Mouse (Mus musculus) CH12.LX (cell line): Measurements from ENCODE around the gene Tent4b. TPM values are rescaled to one million over a fixed set of nuclear protein-coding genes. Genes with fewer than 3 reads are reported as not detected.

ENCODE experiments used
- DNase-seq: peaks from one replicate; pipeline ENCODE4 v3.0.0-alpha.2; 2013; ENCODE audit errors: extremely low read depth
- H3K27ac ChIP-seq: 2 replicates; pipeline ENCODE4 v1.5.1; 2012; ENCODE audit warnings: low read depth, mild to moderate bottlenecking, control low read depth, moderate library complexity; ENCODE audit not compliant: insufficient read depth
- H3K27me3 ChIP-seq: replicated peaks from 2 replicates; pipeline ENCODE3; 2012; ENCODE audit warnings: inconsistent platforms
- H3K36me3 ChIP-seq, 2 experiments: replicated peaks in 1 of 2; 2 replicates each; pipeline versions ENCODE3 to v1.6.1; 2012; ENCODE audit warnings: inconsistent platforms in 1 of 2, low read length in 1 of 2, mild to moderate bottlenecking in 1 of 2, mixed read lengths in 1 of 2, moderate library complexity in 1 of 2; ENCODE audit not compliant: control insufficient read depth in 1 of 2, insufficient read depth in 1 of 2
- H3K4me1 ChIP-seq, 2 experiments: 2 replicates each; pipeline ENCODE4 v1.6.1; 2012; ENCODE audit warnings: inconsistent platforms in 1 of 2, moderate library complexity in 1 of 2; ENCODE audit not compliant: insufficient read depth in 2 of 2, control insufficient read depth in 1 of 2
- H3K4me2 ChIP-seq: 2 replicates; pipeline ENCODE4 v1.6.1; 2012; ENCODE audit warnings: low read depth, mild to moderate bottlenecking, control low read depth; ENCODE audit not compliant: poor library complexity, insufficient read depth, severe bottlenecking
- H3K4me3 ChIP-seq, 3 experiments: fragments of 150-350 bp in 1 of 3; sonication (generic) in 1 of 3; replicated peaks in 1 of 3; 2 replicates each; pipeline versions ENCODE3 to v1.5.1; 2011 to 2012; ENCODE audit warnings: low read depth in 2 of 3, low read length in 2 of 3, mild to moderate bottlenecking in 2 of 3, moderate library complexity in 2 of 3, control low read depth in 1 of 3, improper control_type of control experiment in 1 of 3, inconsistent platforms in 1 of 3, mixed read lengths in 1 of 3; ENCODE audit not compliant: poor library complexity in 1 of 3
- H3K79me2 ChIP-seq: replicated peaks from 2 replicates; pipeline ENCODE4 v1.6.1; 2012; ENCODE audit warnings: mild to moderate bottlenecking, moderate library complexity; ENCODE audit not compliant: control insufficient read depth, poor library complexity, insufficient read depth, severe bottlenecking; ENCODE audit errors: extremely low read depth
- H3K9ac ChIP-seq: 2 replicates; pipeline ENCODE4 v1.6.1; 2012; ENCODE audit warnings: low read depth, mild to moderate bottlenecking, control low read depth, moderate library complexity; ENCODE audit not compliant: insufficient read depth
- H3K9me3 ChIP-seq: replicated peaks from 2 replicates; pipeline ENCODE3; 2012; ENCODE audit warnings: low read length, inconsistent platforms, mixed read lengths
- CHD2 ChIP-seq: IDR thresholded peaks from 2 replicates; pipeline ENCODE4 v1.6.1; 2011; ENCODE audit warnings: low read length, improper control_type of control experiment
- E2F4 ChIP-seq: IDR thresholded peaks from 2 replicates; pipeline ENCODE4 v1.6.1; 2011; ENCODE audit warnings: low read depth, low read length, improper control_type of control experiment; ENCODE audit not compliant: insufficient replicate concordance
- ELF1 ChIP-seq: IDR thresholded peaks from 2 replicates; pipeline ENCODE4 v1.6.1; 2014; ENCODE audit warnings: low read depth, mild to moderate bottlenecking, inconsistent platforms, low read length, improper control_type of control experiment
- EP300 ChIP-seq: IDR thresholded peaks from 2 replicates; pipeline ENCODE4 v1.6.1; 2011; ENCODE audit warnings: low read length, improper control_type of control experiment
- ETS1 ChIP-seq: conservative IDR thresholded peaks from 2 replicates; pipeline ENCODE4 v1.6.1; 2012; ENCODE audit warnings: low read depth, mild to moderate bottlenecking, inconsistent platforms, low read length, improper control_type of control experiment, moderate library complexity
- GABPA ChIP-seq: IDR thresholded peaks from 2 replicates; pipeline ENCODE4 v1.6.1; 2012; ENCODE audit warnings: low read depth, low read length, improper control_type of control experiment, inconsistent platforms; ENCODE audit not compliant: insufficient replicate concordance
- JUND ChIP-seq: conservative IDR thresholded peaks from 2 replicates; pipeline ENCODE4 v1.6.1; 2011; ENCODE audit warnings: low read depth, low read length, improper control_type of control experiment
- MAFK ChIP-seq: IDR thresholded peaks from 2 replicates; pipeline ENCODE4 v1.6.1; 2011; ENCODE audit warnings: low read length, improper control_type of control experiment; ENCODE audit not compliant: insufficient replicate concordance
- MAX ChIP-seq: IDR thresholded peaks from 2 replicates; pipeline ENCODE4 v1.6.1; 2011; ENCODE audit warnings: low read length, improper control_type of control experiment
- MAZ ChIP-seq: IDR thresholded peaks from 2 replicates; pipeline ENCODE4 v1.6.1; 2012; ENCODE audit warnings: low read depth, mild to moderate bottlenecking, inconsistent platforms, low read length, improper control_type of control experiment, moderate library complexity
- MEF2A ChIP-seq: IDR thresholded peaks from 2 replicates; pipeline ENCODE4 v1.6.1; 2014; ENCODE audit warnings: low read depth, mild to moderate bottlenecking, inconsistent platforms, low read length, improper control_type of control experiment, borderline replicate concordance
- MYC ChIP-seq: IDR thresholded peaks from 2 replicates; pipeline ENCODE4 v1.6.1; 2011; ENCODE audit warnings: low read depth, mild to moderate bottlenecking, improper control_type of control experiment, low read length
- NRF1 ChIP-seq: IDR thresholded peaks from 2 replicates; pipeline ENCODE4 v1.6.1; 2014; ENCODE audit warnings: low read depth, mild to moderate bottlenecking, inconsistent platforms, low read length, improper control_type of control experiment, moderate library complexity
- POLR2A ChIP-seq: IDR thresholded peaks from 2 replicates; pipeline ENCODE4 v1.6.1; 2011; ENCODE audit warnings: low read depth, mild to moderate bottlenecking, improper control_type of control experiment, low read length
- SIN3A ChIP-seq: IDR thresholded peaks from 2 replicates; pipeline ENCODE4 v1.6.1; 2012; ENCODE audit warnings: low read length, improper control_type of control experiment, inconsistent platforms
- UBTF ChIP-seq: IDR thresholded peaks from 2 replicates; pipeline ENCODE4 v1.6.1; 2012; ENCODE audit warnings: low read depth, mild to moderate bottlenecking, inconsistent platforms, low read length, improper control_type of control experiment, moderate library complexity
- USF1 ChIP-seq: IDR thresholded peaks from 2 replicates; pipeline ENCODE4 v1.6.1; 2014; ENCODE audit warnings: low read depth, mild to moderate bottlenecking, inconsistent platforms, low read length, improper control_type of control experiment
- USF2 ChIP-seq: conservative IDR thresholded peaks from 2 replicates; pipeline ENCODE4 v1.6.1; 2011; ENCODE audit warnings: low read depth, low read length, improper control_type of control experiment
- ZMIZ1 ChIP-seq: IDR thresholded peaks from 2 replicates; pipeline ENCODE4 v1.6.1; 2012; ENCODE audit warnings: low read depth, mild to moderate bottlenecking, inconsistent platforms, low read length, improper control_type of control experiment
- ZNF384 ChIP-seq: IDR thresholded peaks from 2 replicates; pipeline ENCODE4 v1.6.1; 2012; ENCODE audit warnings: low read depth, low read length, improper control_type of control experiment, inconsistent platforms
- dilution Hi-C: fragments of 300-500 bp; cut with MboI; formaldehyde crosslinking; loops from 2 replicates; pipeline ENCODE4 v1.14.3; 2020; ENCODE audit warnings: low sequenced_read_pairs; ENCODE audit not compliant: extremely low pct_unique_long_range_greater_than_20kb, extremely low pct_ligation_motif_present
- in situ Hi-C: fragments of 300-500 bp; cut with MboI; formaldehyde crosslinking; loops from 3 replicates; pipeline ENCODE4 v1.14.3; 2019; ENCODE audit warnings: low sequenced_read_pairs, low pct_ligation_motif_present, low pct_unique_long_range_greater_than_20kb, mixed read lengths
- polyA plus RNA-seq: library from polyadenylated mRNA; unstranded; fragments of >175 nt; gene quantifications from 2 replicates; pipeline ENCODE4 v1.2.1, GENCODE M21; 2012; ENCODE audit warnings: low read depth; ENCODE audit not compliant: insufficient read length
- total RNA-seq, 2 experiments: library from RNA; depleted of rRNA; stranded (reverse); fragments of 300-350 nt in 1 of 2; fragments of >200 nt in 1 of 2; gene quantifications; 2 replicates each; pipeline ENCODE4 v1.2.3; 2012 to 2014

Gene Tent4b
- total and polyA plus RNA-seq, 3 experiments = 20.1 to 37.8 (median 27.9) TPM

GRCm38 (mm10) chr8:88294977-88295376 lies 96.0 kb downstream of the Tent4b start:
- in situ Hi-C loops (no loop called here), dilution Hi-C loops (no loop called here)
- H3K9me3 ChIP-seq = no peaks in the 10 kb centered on the region
- no peak overlapping the region for H3K9ac ChIP-seq
- H3K4me2 ChIP-seq = peak overlapping the region; percentile 41; the same call in 1 of the 2 replicates
- peak overlapping the region in 2 of 3 experiments; percentile 60 to 64 for H3K4me3 ChIP-seq
- H3K4me1 ChIP-seq = peaks cover 29 to 96% of the 10 kb centered on the region in 2 experiments
- no peak for TF ChIP-seq MAFK
- no peak for TF ChIP-seq ZNF384
- TF ChIP-seq EP300 = no peak
- TF ChIP-seq CHD2 = no peak
- TF ChIP-seq ETS1 = no peak
- no peak for TF ChIP-seq MYC
- TF ChIP-seq GABPA = no peak
- no peak for TF ChIP-seq ZMIZ1
- no peak for TF ChIP-seq E2F4
- no peak for TF ChIP-seq MAZ
- no peak for TF ChIP-seq UBTF
- TF ChIP-seq JUND = no peak
- no peak for TF ChIP-seq MEF2A
- TF ChIP-seq SIN3A = no peak
- TF ChIP-seq ELF1 = no peak
- TF ChIP-seq USF2 = no peak
- TF ChIP-seq NRF1 = no peak
- TF ChIP-seq USF1 = no peak
- TF ChIP-seq POLR2A = no peak
- no peak overlapping the region for H3K27ac ChIP-seq
- 0 out of 2 replicates have a peak, but pooled peaks cover 4% of the 10 kb centered on the region for H3K79me2 ChIP-seq
- H3K27me3 ChIP-seq = no peaks in the 10 kb centered on the region
- no peak for DNase-seq
- peaks cover 23 to 61% of the 10 kb centered on the region in 2 experiments for H3K36me3 ChIP-seq

GRCm38 (mm10) chr8:88297976-88298732 lies 99.1 kb downstream of the Tent4b start:
- H3K9me3 ChIP-seq = no peaks in the 10 kb centered on the region
- in situ Hi-C loops (no loop called here), dilution Hi-C loops (no loop called here)
- H3K36me3 ChIP-seq = peaks cover 41 to 78% of the 10 kb centered on the region in 2 experiments
- peak; percentile 57 for DNase-seq
- H3K4me2 ChIP-seq = no peak overlapping the region
- H3K79me2 ChIP-seq = 0 out of 2 replicates have a peak, but pooled peaks cover under 1% of the 10 kb centered on the region
- no peaks in the 10 kb centered on the region for H3K27me3 ChIP-seq
- H3K4me1 ChIP-seq = peaks cover 26 to 83% of the 10 kb centered on the region in 2 experiments
- H3K9ac ChIP-seq = no peak overlapping the region
- no peak overlapping the region for H3K4me3 ChIP-seq
- H3K27ac ChIP-seq = no peak overlapping the region
- TF ChIP-seq MAX (0 out of 2 replicates have a peak, but pooled peaks have one; percentile 16), POLR2A (no peak)
- TF ChIP-seq, all 38 proteins: peak for 1
